Mouse (Mus musculus) erythroid progenitor cell, adult 5-6 weeks (primary cell): ENCODE measurements around the gene Hist1h3g. TPM values are rescaled to one million over a fixed set of nuclear protein-coding genes. Genes with fewer than 3 reads are reported as not detected.

ENCODE experiments used
- ATAC-seq: replicated peaks from 2 replicates; pipeline ENCODE4 v1.8.0; 2016; ENCODE audit warnings: moderate number of reproducible peaks, mild to moderate bottlenecking, moderate TSS enrichment, inconsistent platforms; ENCODE audit not compliant: poor library complexity, low FRiP score, severe bottlenecking
- total RNA-seq, 2 experiments: library from RNA; stranded (forward) in 1 of 2; stranded (reverse) in 1 of 2; fragments of 150-400 nt in 1 of 2; fragments of 186-747, 209-891 nt in 1 of 2; gene quantifications; 2 replicates each; pipeline versions ENCODE4 v1.2.3 to v1.2.4; 2015 to 2017; ENCODE audit warnings: low replicate concordance in 2 of 2

The Hist1h3g gene
- total RNA-seq, 2 experiments from 2014 or later: 573 to 889 TPM

DNA sequence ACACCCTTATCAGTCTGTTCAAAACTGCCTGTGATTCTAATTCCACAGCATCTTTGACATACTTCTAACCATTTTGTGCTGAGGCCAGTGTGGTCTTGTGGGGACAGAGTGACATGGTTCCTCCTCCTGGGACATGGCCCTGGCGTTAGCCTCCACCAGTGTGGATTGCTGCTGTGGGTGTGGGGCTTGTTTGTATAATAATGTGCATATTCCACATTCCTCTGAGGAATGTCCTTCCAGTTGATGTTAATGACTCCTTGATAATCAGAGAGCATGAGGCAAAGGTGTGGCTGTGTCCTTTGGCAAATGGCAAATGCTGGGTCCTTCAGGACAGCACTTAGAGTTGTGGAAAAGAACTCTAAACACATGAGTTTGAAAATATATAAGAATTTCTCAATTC, 21.7 kb upstream of the Hist1h3g start:
- no peak for ATAC-seq

DNA sequence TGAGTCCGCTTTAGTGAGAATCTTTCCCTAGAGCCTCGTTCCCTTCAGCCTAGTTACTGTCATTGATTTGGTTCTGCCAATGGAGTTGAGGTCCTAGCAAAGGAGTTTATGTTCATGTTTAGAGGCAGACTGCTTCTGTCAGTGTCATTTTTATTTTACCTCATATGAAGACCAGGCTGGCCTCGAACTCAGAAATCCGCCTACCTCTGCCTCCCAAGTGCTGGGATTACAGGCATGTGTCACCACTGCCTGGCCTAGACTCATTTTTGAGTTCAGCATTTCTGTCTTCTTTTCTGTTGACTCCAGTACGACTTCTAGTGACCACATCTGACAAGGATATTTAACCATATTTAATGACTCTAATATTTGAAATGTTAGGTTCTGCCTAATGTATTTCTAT, 19.9 kb upstream of the Hist1h3g start:
- ATAC-seq: no peak

DNA sequence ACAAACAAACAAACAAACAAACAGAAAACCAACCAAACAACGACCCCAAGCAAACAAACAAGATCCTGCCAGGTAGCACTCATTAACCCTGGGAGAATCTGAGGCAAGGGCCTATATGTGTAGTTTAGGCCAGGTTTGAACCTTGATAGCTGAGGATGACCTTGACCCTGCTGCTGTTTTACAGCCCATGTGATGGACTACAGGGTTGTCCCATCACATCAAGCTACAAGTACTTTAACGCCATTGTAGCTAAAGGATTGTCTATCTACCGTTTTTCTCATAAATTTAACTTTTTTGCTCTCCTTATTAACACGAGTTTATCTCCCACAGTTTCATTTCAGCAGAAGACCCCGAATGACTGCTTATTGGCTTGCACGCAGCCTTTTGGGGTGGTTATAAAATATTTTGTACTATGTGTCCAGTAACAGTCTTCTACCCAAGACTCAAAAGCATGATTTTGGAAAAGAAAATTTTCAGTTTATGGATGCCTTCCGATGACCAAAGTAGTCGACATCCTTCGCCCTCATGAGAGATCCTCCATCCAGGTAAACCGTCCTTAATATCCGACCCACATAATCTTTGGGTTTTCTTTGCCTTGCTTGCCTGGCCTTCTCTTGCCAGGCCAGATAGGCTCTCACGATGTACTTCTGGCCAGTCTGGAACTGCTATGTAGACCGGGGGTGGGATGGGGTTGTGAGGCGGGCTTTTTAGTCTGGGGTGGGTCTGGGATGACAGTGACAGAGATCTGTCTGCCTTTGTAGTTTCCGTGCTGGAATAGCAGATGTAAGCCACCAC, 19.2 kb upstream of the Hist1h3g start:
- ATAC-seq: no peak

DNA sequence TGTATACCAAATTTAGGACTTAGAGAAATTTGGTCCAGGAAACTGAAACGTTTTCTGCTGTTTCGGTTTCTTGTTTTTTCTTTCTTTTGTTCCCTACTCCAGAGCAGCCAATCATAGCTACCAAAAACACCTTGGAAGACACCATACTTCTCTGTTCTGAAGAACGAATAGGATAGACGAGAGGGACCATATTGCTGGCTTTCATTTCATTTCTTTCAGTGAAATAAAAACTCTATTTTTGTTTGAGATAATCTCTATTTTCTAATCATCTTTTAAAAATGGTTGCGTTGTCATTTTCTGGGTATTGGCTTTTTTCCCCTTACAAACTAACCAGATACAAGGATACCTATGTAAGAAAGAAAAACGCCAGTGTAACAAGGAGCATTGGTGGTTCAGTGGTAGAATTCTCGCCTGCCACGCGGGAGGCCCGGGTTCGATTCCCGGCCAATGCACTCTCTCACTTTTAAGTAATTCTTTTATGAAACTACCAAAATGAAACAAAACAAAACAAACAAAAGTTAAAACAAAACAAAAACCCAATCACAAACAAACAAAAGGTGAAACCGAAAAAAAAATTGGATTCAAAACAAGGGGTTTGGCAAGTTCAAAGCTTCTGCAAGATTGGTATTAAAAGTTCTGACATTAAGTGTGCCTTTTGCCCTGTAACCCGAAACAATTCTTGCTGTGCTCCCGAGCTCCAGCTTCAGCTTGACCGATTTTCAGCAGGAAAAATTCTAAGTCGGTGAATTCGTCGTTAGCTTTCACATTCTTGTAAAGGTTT, 18.2 kb upstream of the Hist1h3g start:
- peak; percentile 27; the same call in 1 of the 2 replicates for ATAC-seq

DNA sequence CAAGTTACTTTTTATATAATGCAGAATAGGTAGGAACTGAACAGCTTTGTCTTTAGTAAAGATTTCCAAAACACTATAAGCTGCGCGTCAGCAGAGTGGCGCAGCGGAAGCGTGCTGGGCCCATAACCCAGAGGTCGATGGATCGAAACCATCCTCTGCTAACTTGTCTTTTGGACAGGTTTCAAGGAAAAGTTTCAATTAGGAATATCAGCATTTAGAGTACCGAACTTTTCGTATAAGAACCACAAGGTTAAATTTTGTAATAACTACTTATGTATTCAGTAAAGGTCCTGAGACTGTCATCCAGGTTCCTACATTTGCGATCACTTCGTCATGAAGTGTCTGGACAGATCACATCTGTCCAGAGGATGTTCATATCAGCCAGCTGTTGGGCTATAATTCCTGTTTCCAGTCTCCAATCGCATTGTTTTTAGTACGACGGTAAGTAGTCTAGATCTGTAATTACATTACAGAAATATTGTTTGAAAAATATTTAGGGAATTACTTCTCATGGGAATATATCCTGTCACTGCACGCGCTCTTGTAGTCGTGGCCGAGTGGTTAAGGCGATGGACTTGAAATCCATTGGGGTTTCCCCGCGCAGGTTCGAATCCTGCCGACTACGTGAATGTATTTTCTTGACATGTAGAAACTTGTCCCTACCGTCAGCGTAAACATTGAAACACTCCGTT, 17.5 kb upstream of the Hist1h3g start:
- ATAC-seq: peak; percentile 66

DNA sequence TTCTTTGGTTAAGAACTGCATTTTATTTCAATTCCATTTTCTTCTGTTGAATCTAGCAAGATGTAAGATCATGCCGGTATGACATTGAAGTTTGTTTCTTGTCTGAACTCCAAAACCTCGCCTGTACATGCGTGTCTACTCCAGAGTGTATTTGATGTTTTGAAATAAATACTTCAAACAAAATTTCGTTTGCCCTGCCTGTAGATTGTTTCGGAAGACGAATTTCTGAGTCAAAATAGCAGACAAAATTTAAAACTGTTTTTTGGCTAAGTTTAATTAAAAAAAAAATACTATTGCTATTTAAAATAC, 17.0 kb upstream of the Hist1h3g start:
- peak; percentile 13 for ATAC-seq

DNA sequence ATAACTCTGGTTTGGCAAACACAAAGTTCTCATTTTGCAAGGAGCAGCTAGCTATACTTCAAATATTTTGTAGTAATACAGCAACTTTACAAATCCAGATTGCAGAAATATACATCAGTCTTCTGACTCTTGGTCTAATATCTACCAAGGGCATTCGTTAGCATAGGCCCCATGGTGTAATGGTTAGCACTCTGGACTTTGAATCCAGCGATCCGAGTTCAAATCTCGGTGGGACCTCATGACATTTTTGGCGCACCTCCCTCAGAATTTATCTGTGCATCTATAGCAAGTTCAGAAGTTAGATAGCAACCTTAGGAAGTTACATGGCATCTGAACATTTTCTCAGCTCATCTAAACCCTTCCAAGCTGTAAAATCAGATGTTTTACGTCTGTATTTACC, 16.3 kb upstream of the Hist1h3g start:
- peak; percentile 36 for ATAC-seq

DNA sequence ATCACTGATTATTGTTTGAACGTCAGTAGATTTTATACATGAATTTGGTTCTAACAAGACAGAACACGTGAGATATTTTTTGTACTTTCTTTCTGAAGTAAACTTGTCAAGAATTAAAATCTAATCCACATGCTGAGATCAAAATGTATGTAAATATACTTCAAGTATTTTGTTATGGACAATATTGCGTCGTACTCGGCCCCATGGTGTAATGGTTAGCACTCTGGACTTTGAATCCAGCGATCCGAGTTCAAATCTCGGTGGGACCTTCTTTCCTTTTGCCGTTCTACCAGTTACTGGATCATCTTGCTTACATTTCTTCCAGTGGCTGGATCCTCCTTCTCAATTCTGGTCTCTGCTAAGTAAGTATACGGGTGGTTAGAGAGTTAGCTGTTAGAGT, 15.8 kb upstream of the Hist1h3g start:
- ATAC-seq: peak; percentile 31

DNA sequence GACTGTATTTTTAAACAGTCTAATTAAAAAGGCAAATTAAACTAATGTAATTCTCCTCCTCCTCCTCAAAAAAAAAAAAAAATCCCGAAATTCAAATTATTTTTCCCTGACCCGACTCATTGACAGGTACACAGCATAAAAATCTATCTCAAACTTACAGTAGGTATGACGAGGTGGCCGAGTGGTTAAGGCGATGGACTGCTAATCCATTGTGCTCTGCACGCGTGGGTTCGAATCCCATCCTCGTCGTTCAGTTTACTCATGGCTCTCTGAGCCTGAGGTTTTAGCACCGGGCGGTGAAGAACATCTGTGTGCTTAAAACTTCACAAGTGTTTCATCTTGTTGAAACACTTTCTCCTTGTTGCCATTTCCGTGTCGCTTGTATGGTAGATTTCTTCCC, 13.5 kb upstream of the Hist1h3g start:
- ATAC-seq: no peak

DNA sequence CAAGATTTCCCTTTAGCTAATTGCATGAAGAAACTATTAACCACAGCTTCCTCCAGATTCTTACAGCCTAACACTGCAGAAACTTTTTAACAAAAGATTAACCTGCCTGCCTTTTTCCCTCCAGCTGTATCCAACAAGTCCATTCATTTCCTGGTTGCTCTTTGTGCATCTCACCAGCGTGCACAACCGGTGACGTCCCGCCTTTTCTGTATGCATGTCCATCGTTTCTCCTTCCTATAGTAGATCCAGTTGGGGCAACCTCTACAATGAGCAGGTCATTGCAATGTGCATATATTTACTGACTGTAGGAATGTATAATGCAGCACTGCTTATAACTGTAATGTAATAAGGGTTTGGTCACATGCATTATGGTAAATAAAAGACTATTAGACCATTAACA, 11.2 kb upstream of the Hist1h3g start:
- ATAC-seq: no peak

DNA sequence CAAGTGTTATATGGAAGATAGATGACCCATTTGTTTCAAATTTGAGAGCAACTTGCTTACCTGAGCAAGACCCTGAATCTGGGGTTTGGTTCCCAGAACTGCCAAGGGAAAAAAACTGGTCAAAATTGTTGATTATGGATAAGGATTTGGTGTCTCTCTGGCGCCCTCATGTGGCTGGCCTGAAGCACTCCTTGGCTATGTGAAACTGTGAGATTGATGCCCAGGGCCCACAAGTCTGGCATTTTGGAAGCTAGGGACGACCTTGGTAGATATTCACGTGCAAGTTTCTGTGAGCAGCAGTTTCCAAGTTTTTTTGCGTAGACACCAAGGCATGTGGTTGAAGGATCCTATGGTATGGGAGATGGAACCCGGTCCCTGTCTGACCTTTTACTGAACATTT, 10.6 kb upstream of the Hist1h3g start:
- ATAC-seq: peak; percentile 61; the same call in 1 of the 2 replicates

DNA sequence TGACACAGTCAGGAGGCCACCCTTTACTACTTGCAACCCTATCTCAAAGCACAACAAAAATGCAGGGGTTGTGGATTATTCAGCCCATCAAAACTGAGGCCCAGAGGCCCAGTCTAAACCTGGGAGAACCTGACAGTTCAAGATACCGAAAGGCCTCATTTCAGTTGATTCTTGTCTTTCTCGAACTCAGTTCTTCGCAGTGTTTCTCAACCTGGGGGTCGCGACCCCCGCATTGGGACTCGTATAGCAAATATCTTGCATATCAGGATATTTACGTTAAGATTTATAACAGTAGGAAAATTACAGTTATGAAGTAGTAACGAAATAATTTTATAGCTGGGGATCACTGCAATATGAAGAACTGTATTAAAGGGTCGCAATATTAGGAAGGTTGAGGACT, 9.3 kb upstream of the Hist1h3g start:
- no peak for ATAC-seq

DNA sequence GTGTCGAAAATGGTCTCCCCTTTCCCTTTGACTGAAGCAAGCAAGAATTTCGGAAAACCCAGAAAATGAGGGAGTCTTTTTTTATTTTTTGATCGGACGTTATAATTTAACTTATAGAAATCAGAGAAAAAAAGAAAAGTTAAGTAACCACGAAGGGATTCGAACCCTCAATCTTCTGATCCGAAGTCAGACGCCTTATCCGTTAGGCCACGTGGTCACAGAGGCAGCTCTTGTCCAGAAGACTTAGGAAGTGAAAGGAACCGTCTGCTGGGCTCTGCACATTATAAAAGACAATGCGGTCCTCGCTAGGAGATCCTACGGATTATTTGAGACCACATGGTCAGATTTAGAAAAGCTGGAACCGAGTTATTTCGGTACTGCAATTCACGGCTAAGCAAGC, 8.9 kb upstream of the Hist1h3g start:
- ATAC-seq: peak; percentile 36; the same call in 1 of the 2 replicates

DNA sequence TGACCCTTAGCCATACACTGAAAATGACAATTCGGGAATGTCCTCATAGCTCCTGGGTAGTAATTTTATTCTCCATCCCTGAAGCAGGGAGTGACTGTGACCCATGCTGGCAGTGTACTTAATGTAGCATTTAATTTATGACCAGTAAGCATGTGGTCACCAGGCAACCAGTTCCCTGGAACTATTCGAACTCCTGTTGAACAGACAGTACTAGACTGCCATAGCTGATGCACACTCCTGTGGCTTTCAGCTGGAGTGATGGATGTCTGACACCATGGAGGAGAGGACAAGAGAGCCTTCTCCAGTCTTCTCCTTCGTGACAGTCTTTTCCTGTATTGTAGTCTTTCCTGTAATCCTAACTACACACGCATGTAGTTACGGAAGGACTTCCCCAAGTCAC, 6.2 kb upstream of the Hist1h3g start:
- ATAC-seq: no peak

DNA sequence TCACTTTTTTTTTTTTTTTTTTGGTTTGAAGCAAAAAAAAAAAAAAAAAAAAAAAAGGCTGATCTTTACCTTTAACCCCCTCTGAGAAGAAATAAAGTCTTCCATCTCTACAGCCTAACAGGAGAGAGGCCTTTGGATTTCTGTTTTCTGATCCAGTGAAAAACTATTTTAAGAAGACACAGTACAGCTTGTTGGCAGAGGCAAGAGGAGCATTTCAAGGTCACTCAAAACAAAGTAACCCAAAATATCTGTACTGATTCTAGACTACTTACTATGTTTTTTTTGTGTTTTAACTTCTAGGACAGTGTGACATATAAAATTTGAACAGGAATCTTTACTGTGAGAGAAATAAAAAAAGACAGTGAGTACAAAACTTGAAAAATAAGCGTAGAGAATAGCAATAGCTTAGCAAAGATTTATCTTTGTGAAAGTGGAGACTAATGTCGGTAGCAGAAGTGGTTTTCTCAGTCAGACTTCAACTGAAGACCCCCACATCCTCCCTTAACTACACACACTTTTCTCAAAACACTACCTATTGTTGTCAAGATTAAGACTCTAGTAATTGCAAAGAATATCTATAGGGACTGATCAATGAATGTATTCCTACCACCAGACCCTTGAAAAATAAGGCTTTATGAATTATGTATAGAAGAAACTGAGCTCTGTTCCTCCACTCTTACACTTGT, 5.6 kb upstream of the Hist1h3g start:
- ATAC-seq: no peak

DNA sequence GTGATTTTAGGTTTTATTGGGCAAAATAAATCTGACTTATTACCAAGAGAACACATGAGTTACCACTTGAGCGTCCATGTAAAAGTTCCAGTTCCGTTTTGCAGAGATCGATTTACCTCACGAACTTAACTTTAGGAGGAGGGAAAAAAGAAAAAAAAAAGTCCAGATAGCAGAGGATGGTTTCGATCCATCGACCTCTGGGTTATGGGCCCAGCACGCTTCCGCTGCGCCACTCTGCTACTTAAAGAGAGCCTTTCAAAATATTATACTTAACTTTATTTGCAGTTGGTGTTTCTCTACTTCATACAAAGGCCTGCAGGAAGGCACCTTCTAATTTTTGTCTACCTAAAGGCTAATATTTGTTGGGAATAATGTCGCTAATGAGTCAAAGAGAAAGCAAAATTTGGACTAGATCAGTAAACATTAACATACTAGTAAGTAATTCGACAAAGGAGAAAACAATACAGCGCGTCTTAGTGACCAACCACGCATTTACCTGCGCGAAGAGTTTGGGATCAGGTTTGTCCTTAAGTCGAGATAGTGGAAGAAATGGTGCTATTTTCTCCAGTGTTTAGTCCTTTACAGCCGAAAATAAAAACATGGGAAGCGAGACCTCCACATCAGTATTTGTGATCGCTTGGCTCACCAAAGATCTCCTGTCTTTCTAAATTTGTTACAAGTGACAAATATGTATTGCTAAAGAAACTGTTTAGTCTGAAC, 4.9 kb upstream of the Hist1h3g start:
- ATAC-seq: no peak

DNA sequence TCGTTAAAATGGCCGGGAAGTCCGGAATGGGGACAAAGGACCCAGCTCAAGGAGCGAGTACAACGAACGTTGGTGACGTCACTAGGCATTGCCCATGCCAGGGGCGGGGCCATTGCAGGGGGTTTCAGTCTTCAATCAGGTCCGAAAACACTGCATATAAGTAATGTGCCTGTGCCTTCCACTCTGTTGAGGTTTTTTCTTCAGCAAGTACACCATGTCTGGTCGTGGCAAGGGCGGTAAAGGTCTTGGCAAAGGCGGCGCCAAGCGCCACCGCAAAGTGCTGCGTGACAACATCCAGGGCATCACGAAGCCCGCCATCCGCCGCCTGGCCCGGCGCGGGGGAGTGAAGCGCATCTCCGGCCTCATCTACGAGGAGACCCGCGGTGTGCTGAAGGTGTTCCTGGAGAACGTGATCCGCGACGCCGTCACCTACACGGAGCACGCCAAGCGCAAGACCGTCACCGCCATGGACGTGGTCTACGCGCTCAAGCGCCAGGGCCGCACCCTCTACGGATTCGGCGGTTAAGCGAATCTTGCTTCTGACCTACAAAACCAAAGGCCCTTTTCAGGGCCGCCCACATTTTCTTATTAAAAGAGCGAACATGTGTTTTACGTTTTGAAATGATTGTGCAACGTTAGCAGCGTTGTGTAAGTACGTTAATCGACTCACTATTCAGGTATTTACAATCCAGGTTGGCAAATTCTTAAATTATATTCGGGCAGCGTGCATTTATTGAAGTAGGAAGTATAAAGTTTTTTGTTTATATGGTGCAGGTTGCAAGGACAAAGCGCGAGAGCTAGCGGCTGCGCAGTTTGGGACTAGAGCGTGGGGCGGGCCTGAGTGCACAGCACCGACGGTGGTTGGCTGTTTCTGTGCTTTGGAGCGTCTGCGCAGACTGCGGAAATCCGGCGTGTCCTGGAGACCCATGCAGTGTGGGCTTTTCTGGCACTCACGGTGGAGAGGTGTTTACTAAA, 4.0 kb upstream of the Hist1h3g start, which contains the start of gene Hist1h4h:
TSS of gene Hist1h4h (plus strand) at position 150 of the 975 bp plus-strand sequence.
- ATAC-seq: peak; percentile 50
